Mouse (Mus musculus) adrenal gland, postnatal 36 days (tissue): ENCODE data around the gene Serpina5. TPM values are rescaled to one million over a fixed set of nuclear protein-coding genes. Genes with fewer than 3 reads are reported as not detected.

Experiments
- DNase-seq, 2 experiments: peaks; one replicate each; pipeline ENCODE4 v3.0.0; 2021; ENCODE audit warnings: mixed read lengths in 1 of 2
- total RNA-seq, 2 experiments: library from RNA; stranded (reverse); gene quantifications; 2 replicates each; pipeline ENCODE4 v1.2.3; 2021

Gene Serpina5
- total RNA-seq, 2 experiments from 2014 or later = 0.13 TPM; not detected in 1

DNA sequence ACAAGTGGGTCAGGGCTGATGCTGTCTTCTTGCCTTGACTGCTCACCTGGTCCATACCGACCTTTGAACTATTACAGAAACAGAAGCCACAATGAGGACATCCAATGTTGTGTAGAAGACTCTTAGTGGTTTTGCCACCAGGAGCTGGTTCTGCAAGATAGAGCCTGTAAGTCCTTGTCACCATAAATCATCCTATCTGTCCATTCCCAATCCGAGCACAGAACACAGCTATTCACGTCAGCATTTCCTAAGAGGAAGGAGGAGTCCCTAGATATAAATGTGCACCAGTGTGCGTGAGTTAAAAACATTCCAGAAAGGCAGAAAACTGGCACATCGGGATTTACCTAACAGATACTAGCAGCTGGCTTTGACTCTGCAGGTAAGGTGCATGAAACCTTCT lies 26.8 kb downstream of the Serpina5 start, which contains the start of gene Serpina3b:
TSS of gene Serpina3b (plus strand) at position 301 of the 400 bp plus-strand sequence.
- no peak for DNase-seq

DNA sequence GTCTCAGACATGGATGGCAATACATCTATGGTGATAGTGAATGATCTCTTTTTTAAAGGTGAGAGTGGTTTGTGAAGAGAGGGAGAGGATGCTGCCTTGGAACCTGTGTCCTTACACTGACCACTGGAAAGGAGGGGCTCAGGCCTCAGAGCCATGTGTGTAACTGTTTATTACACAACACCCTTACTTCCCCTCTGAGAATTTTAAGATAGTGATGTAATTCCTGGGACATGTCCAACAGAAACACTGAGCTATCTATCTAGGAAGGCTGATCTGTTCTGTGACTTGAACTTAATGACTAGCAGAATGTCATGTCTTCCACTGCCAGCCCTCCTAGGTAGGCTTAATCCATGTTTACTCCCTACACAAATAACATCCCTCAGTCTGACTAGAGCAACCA lies 30.1 kb downstream of the Serpina5 start:
- no peak for DNase-seq

DNA sequence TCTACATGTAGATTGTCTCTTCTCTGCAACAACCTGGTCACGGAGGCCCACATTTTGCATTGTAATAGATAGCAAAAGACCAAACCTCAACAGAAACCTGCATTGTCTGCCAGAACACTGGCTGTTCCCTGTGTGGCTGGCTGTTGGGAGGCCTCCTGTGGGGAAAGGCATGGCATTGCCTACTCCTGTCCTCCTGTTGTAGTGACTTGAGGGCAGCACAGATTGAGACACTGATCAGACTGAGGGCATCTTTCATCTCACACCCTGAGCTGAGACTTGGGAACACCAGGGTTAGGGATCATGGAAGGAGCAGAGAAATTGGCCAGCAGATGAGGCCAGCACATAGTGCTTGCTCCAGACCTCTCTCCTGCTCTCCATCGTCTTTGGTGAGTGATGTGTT lies 37.3 kb downstream of the Serpina5 start:
- DNase-seq = no peak

DNA sequence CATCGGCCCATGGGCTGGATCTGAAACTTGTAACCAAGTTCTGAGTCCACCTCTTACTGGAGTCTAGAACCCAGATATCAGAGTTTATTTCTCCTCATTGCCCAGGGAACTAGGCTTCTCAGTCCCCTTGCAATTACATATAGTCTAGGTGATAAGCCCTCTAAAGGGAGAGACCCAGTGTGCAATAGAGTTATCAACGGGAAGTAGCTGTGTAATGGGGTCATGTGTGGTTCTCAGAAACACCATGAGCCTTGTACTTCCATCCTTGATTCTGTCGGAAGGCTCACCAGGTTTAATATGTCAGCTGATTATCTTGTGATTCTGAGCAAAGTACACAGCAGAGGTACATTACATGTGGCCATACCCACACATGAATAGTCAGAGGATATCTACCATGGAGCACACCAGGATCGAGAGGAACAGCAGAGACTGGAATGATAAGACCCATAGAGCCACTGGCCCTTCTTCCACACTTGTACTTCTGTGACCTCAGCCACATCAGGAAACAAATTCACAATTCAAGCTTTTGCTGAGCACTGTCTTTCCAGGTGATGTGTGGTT lies 39.7 kb downstream of the Serpina5 start:
- DNase-seq = no peak

DNA sequence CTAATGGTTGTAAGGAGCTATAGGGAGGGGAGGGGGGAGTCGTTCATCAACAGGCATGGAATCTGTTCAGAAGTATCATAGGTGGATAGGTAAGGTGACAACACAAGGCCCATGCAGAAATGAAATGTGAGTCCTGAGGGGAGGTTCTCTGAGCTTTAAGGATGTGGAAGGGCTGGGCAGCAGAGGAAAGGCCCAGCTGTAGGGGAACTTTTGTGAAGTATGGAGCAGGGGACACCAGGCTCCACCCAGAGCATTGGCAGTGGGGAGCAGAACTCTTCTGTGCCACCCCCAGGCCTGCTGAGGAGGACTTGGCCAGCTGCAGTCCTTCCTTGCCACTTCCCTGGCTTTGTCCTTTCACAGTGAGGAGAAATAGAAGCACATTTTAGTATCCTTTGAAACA lies 40.6 kb downstream of the Serpina5 start:
- no peak for DNase-seq

DNA sequence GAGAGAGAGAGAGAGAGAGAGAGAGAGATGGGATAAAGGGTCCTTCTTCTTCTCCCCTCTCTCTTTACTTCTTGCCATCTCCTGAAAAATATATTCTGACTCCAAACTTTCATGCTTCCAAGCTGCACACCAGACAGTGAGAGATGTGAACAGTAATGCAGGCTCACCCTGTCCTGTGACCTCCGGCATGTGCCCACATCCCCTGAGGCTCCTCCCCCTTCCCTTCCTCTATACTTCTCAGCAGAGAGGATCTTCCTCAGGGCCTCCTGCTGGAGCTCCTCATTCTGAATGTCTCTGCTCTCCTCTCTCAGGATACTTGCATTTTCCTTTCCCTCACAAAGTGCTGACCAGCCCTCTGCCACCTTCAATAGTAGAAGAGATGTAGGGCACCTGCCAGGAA lies 41.5 kb downstream of the Serpina5 start:
- no peak for DNase-seq

DNA sequence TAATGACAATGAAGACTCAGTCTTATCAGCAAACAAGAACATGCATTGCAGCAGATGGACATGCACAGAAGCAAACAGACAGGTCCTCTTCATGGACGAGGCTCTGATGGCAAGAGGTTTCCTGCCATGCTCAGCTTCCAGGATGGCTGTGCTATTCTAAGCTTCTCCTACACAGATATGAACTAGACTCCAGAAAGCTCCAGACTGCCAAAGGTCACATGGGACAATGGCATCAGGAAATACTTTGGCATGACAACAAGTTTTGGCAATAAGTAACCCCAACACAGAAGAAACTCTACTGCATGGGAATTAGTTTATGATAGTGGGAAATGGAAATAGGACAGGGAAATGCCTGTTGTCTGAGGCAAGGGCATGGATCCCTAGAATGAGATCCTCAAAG lies 42.4 kb downstream of the Serpina5 start:
- no peak for DNase-seq

DNA sequence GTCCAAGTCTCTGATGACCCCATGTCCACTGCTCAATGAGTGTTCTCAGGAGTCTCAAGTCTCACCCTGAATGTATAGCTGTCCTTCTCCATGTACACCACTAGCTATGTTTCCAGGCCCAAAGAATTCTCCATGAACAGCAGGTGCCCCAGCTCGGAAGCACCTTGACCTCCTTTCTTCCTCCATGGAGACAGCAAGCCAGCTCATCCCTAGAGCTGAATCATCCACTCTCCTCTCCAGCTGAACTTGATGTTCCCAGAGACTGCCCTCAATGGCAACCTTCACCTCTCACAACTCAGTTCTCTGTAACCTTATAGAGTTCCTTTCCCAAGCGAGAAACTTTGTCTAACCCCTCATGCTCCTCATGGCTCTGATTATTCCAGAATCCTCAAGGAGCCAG lies 44.7 kb downstream of the Serpina5 start:
- DNase-seq = peak; percentile 31

DNA sequence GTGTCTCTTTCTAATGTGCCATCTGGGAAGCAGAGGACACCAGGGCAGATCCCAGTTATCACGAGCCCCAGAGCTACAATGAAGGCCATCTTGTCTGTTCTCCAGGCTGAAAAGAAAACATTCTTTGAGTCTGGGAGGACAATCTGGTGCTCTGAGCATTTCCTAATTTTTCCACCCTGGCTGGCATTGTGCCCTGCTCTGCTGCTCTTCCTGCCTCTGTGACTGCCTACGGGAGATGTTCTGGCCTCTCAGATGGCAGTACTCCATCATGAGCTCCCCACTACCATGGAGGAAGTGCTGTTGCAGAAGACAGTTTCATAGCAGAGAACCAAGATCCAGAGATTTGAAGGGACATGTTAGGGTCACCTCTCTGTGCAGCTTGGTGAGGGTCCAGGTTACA lies 51.1 kb downstream of the Serpina5 start:
- peak in 1 of 2 experiments; percentile 12 for DNase-seq

DNA sequence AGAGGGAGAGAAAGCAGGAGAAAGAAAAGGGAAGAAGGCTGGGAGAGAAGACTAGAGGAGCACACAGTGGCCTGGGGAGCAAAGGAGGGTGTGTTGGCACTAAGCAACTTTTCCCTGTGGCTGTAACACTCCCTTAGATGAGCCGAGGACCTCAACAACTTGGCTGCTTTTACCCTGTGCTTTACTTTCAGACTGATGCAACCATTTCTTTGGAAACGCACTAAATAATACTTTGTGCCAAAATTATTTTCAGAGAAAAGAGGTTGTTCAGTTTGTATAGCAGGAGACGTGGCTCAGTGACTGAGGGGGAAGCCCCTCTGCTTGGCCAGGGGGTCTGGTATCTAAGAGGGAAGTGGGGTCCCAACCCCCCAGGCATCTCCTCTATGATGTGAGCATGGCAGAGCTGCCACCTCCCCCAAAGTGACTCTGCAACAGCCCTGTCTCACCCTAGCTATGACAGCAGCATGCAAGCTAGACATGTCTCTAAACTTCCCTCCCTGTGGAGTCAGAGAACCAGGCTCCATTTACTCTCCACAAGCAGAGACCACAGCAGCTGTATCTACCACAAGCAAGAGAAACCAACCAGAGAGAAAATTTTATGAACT lies 52.2 kb downstream of the Serpina5 start:
- peak in 1 of 2 experiments; percentile 6 for DNase-seq

DNA sequence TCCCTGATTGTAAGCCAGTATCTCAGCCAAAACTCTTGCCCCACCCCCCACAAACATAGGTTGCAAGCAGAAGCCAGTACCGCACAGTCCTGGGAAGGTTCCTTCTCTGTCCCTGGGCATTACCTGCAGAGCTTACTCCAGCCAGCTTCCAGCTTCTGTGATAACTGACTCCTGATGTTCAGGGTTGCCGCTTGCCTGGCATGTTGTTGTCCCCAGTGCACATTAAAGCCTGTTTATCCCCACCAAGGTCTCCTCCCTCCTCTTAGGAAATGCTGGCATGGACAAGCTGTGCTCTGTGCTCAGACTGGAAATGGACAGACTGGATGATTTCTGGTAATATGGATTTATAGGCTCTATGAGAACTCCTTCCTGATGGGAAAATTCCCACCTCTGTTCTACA lies 52.7 kb downstream of the Serpina5 start, which contains the start of gene Serpina3c:
TSS of gene Serpina3c (minus strand) at position 215 of the 400 bp plus-strand sequence.
- DNase-seq = peak; percentile 20 to 22

Other genes starting within 250 kb of the Serpina5 start
- gene Serpina1a, start 237.6 kb upstream of the Serpina5 start, total RNA-seq = 1 to 10 TPM in 1 of 2 experiments, not detected in 1; 4.3 TPM
- 1 to 10 TPM in 1 of 2 experiments, not detected in 1; 2.5 TPM for gene Serpina1c, start 196.2 kb upstream of the Serpina5 start, total RNA-seq
- gene Serpina1e, start 142.1 kb upstream of the Serpina5 start, total RNA-seq = 1 to 10 TPM in 1 of 2 experiments, under 1 TPM in 1; 0.23 to 8.7 TPM
- not detected for gene Serpina11, start 111.2 kb upstream of the Serpina5 start, total RNA-seq
- not detected for gene Serpina9, start 87.4 kb upstream of the Serpina5 start, total RNA-seq
- under 1 TPM; 0.26 to 0.33 TPM for gene Serpina12, start 56.7 kb upstream of the Serpina5 start, total RNA-seq
- gene Serpina3a, start 11.6 kb downstream of the Serpina5 start, total RNA-seq = not detected
- gene Serpina3b, start 26.9 kb downstream of the Serpina5 start, total RNA-seq = under 1 TPM; 0.40 to 0.56 TPM
- 10 to 100 TPM; 15.0 to 21.3 TPM for gene Serpina3c, start 52.8 kb downstream of the Serpina5 start, total RNA-seq
- gene Serpina3f, start 113.4 kb downstream of the Serpina5 start, total RNA-seq = under 1 TPM; 0.13 to 0.23 TPM
- 1 to 10 TPM; 3.4 to 4.1 TPM for gene Serpina3g, start 135.1 kb downstream of the Serpina5 start, total RNA-seq
- gene Serpina3i, start 162.0 kb downstream of the Serpina5 start, total RNA-seq = under 1 TPM in 1 of 2 experiments, not detected in 1; 0.26 TPM
- gene Serpina3j, start 213.4 kb downstream of the Serpina5 start, total RNA-seq = not detected
- 10 to 100 TPM in 1 of 2 experiments, 1 to 10 TPM in 1; 1.4 to 12.2 TPM for gene Serpina3k, start 237.4 kb downstream of the Serpina5 start, total RNA-seq
- gene Serpina3m, start 237.4 kb downstream of the Serpina5 start, total RNA-seq = 1 to 10 TPM in 1 of 2 experiments, under 1 TPM in 1; 0.72 to 2.1 TPM